Mouse (Mus musculus): ENCODE results near the gene Mcf2l. TPM values are rescaled to one million over a fixed set of nuclear protein-coding genes. Genes with fewer than 3 reads are reported as not detected.

Mcf2l gene
- total RNA-seq (2022) = 10 to 100 TPM; 21.8 to 48.2 (median 31.7) TPM

DNA sequence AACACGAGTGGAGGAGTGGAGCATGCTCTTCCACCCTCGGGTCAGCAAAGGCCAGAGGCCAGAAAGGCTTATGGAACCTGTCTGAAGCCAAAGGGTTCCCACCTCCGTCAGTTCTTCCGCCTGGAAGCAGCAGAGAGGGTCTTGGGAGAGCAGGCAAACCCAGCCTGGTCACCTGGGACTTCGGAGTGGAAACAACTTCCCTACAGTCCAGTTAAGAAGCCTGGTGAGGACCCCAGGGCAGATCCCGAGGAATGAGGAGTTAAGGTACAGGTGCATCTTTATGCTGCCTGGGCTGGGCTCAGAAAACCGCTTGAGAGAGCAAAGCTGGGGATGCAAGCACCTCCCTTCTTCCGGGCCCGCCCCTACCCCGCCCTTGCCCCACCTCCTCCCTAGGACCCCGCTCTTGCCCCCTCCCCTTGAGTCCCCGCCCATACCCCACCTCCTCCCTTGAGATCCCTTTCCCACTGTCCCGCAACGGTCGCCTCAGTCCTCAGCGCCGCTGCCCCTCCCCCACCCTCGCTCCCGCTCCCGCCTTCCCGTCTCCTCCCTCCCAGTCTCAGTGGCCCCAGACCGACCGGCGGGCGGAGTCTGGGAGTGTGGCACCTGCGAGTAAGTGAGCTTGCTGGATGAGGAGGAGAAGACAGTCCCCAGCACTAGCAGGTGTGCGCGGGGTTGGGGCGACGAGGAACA, at the start of gene Mcf2l:
Mcf2l (plus strand) TSS at position 450 of the 690 bp plus-strand sequence.
- no peak for DNase-seq

DNA sequence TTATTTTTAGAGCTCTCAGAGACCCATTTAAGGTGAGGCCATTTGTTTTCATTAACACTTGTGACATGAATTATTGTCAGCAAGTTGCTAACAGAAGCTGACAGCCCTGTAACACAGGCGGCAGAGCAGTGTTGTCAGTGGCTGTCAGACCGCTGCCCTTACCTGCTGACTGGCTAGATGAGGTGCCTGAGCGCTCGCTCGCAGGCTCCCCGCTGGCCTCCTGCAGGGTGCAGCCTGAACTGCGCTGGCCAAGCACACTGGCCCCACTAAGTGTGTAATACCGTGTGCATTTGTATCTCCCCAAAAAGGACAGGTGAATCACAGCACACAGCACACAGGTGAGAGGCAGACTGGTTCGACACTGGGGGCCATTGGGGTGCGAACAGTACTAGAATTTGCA, 49.0 kb upstream of the Mcf2l start:
- no peak for DNase-seq

DNA sequence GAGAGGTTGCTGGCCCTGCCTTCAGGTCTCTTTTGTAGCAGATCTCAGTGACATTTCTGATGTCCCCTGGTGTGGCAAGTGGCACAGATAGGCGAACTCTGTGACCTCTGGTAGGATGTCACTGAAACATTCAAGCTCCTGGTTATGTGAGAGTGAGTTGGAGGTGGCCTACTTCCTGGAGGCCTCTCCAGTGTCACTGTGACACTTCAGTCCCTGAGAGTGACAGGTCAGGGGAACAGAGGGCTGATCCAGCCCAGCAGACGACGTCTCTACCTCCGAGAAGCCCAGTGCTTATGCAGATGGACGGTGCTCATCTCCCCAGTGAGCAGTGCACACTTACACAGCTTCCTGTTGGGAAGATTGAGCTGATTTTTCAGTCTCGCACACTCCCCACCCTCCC, 48.4 kb upstream of the Mcf2l start:
- no peak for DNase-seq

- no peak for DNase-seq
Observed at GRCm38 (mm10) chr8:12825686-12826237, 47.8 kb upstream of the Mcf2l start.

- DNase-seq = no peak
Observed at GRCm38 (mm10) chr8:12827124-12827523, 46.5 kb upstream of the Mcf2l start.

GRCm38 (mm10) chr8:12828298-12828697, 45.3 kb upstream of the Mcf2l start:
- DNase-seq = no peak

- DNase-seq = no peak
Observed at GRCm38 (mm10) chr8:12829381-12829780, 44.2 kb upstream of the Mcf2l start.

GRCm38 (mm10) chr8:12831659-12832589, 41.7 kb upstream of the Mcf2l start:
- no peak for DNase-seq

- no peak for DNase-seq
Observed at GRCm38 (mm10) chr8:12833616-12834015, 40.0 kb upstream of the Mcf2l start.

DNA sequence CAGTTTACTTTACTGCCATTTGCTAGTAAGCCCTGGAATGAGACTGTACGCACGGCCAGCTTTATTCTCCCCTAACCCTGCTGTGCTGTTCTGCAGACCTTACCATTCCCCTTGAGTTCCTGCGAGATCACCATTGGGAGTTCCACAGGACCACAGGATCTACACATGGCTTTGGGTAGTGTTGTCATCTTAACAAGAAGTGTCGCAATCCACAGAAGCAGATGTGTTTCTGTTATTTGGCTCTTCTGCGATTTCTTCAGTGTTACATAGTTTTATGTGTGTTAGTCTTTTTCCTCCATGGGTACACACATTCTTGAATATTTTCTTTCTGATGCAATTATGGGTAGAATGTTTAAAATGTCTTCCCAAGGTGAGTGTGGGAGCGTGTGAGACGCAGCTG, 32.8 kb upstream of the Mcf2l start:
- DNase-seq = no peak

GRCm38 (mm10) chr8:12842342-12842995, 31.1 kb upstream of the Mcf2l start:
- no peak for DNase-seq

GRCm38 (mm10) chr8:12844347-12844950, 29.2 kb upstream of the Mcf2l start:
- no peak for DNase-seq

DNA sequence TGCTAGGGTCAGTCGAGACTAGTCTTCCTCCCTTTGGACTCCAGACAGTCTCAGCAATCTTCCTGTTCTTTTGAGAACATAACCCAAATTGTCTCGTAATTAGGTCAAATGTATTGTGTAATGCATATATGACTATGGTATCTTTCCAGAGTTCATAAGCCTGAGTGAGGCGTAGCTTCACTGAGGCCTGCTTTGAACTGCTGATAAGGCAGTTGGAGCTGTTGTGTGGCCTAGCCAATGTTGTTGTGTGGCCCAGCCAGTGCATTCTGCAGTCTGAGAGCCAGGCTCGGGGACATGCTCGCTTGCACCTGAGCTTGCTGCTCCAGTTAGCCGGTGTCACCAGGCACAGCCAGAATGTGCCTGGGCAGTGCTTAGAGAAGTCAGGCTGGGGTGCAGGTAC, 27.2 kb upstream of the Mcf2l start:
- no peak for DNase-seq

- no peak for DNase-seq
Observed at GRCm38 (mm10) chr8:12851241-12851640, 22.4 kb upstream of the Mcf2l start.

DNA sequence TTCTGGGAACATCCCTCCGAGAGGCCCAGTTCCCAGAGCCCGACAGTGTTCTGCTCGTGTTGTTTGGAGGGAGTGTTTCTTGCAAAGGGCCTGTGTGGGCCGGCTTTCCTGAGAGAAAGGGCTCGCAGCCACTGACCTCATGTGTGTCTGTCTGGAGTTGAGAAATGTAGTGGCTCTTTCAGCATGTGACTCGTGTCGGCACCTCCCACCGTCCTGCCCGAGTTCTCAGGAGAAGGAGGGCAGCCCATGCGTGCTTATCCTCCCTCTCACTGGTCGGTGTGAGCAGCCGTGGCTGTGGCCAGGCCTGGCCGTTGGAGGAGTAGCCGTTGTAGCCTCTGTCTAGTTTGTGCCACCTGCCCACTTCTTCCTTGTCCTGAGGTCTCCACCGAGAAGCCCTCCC, 17.6 kb upstream of the Mcf2l start:
- DNase-seq = no peak

DNA sequence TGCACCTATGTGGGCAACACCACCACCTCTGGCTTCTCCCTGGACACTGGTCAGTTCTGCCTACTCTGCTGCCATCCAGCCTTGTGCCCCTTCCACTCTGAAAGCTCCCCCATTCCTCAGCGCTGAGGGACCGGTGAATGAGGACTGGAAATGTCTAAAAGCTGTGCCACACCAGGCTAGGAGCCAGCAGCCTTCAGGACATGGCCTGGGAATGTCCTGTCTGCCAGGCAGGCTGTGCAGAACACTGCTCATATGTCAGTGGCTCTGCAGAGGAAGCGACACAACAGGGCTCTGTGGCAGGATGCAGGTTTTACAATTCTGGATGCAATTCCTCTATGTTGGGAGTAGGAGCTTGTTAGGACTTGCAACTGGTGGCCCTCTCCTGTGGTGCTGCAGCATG, 10.5 kb upstream of the Mcf2l start:
- no peak for DNase-seq

- DNase-seq = no peak
Observed at GRCm38 (mm10) chr8:12863608-12864007, 10.0 kb upstream of the Mcf2l start.

- no peak for DNase-seq
Observed at GRCm38 (mm10) chr8:12865790-12866189, 7.8 kb upstream of the Mcf2l start.

DNA sequence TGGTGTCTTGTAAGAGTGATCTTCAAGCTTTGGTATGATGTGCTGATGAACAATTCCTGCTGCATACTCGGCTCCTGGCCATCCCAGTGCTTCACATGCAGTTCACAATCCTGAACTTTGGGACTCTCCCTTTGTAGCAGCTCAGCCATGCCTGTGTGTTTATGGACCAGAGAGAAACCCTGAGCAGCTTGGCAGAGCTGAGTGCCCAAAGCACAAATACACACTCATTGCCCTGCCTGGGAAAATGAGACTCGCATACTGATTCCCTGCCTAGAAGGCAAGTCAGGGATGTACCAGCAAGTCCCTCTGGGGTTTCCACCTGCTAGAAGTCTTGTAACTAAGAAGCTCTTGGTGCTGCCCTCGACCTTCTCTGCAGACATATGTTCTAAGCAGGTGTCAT, 3.9 kb upstream of the Mcf2l start:
- no peak for DNase-seq

DNA sequence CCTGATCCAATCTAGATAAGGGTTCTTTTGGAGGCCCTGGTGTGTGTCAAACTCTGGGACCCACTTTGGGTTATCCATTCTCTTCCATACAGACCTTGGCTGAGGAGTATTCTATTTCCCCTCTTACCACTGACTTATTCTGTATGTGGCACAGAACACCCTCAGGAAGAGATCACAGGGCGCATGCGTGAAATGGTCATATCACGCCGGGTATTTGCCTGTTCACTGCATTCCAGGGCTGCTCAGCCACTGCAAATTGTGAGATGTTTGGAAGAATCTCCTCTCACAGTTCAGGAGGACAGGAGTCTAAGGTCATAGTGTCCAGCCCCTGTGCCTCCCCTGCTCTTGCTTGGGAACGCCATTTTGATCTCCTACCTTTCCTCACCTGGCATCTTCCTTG, 3.0 kb upstream of the Mcf2l start:
- DNase-seq = no peak

GRCm38 (mm10) chr8:12871461-12871860, 2.1 kb upstream of the Mcf2l start:
- DNase-seq = no peak

GRCm38 (mm10) chr8:12872983-12873356, 636 bp upstream of the Mcf2l start:
- no peak for DNase-seq
